Mouse (Mus musculus) G1E (cell line): ENCODE data around the gene Hpf1. TPM values are rescaled to one million over a fixed set of nuclear protein-coding genes. Genes with fewer than 3 reads are reported as not detected.
A peak's percentile ranks its signal among the peaks of the same experiment; 100 is the strongest.

Experiments used
- ATAC-seq: 2 replicates; pipeline ENCODE4 v1.8.0; 2016; ENCODE audit warnings: mild to moderate bottlenecking; ENCODE audit not compliant: insufficient number of reproducible peaks, poor library complexity, low FRiP score, severe bottlenecking; ENCODE audit errors: extremely low read depth
- DNase-seq: peaks from one replicate; pipeline ENCODE4 v3.0.0; 2012; ENCODE audit warnings: low spot score
- H3K27me3 ChIP-seq: 2 replicates; pipeline ENCODE4 v1.6.1; 2012; ENCODE audit warnings: mild to moderate bottlenecking, low read length, inconsistent platforms; ENCODE audit not compliant: insufficient read depth
- H3K36me3 ChIP-seq: replicated peaks from 2 replicates; pipeline ENCODE3; 2012; ENCODE audit warnings: mild to moderate bottlenecking, inconsistent platforms
- H3K4me1 ChIP-seq: 2 replicates; pipeline ENCODE4 v1.6.1; 2012; ENCODE audit warnings: low read depth, low read length, inconsistent platforms, mixed read lengths; ENCODE audit not compliant: insufficient read depth
- H3K4me3 ChIP-seq: 2 replicates; pipeline ENCODE4 v1.5.1; 2012; ENCODE audit warnings: low read depth, mild to moderate bottlenecking, inconsistent platforms, low read length, moderate library complexity, mixed read lengths
- H3K9me3 ChIP-seq: replicated peaks from 2 replicates; pipeline ENCODE4 v1.6.1; 2012; ENCODE audit warnings: inconsistent platforms
- CTCF ChIP-seq: IDR thresholded peaks from 2 replicates; pipeline ENCODE4 v1.5.1; 2012; ENCODE audit warnings: low read depth, low read length, inconsistent platforms, mixed read lengths
- GATA1 ChIP-seq: IDR thresholded peaks from 2 replicates; pipeline ENCODE4 v1.6.1; 2012; ENCODE audit warnings: borderline replicate concordance, low read length, inconsistent platforms, mixed read lengths
- GATA2 ChIP-seq: IDR thresholded peaks from 2 replicates; pipeline ENCODE4 v1.6.1; 2012; ENCODE audit warnings: low read depth, low read length, inconsistent platforms, borderline replicate concordance
- POLR2AphosphoS5 ChIP-seq: IDR thresholded peaks from 2 replicates; pipeline ENCODE4 v1.6.1; 2012; ENCODE audit warnings: low read depth, low read length, inconsistent platforms; ENCODE audit not compliant: insufficient replicate concordance
- TAL1 ChIP-seq: conservative IDR thresholded peaks from 2 replicates; pipeline ENCODE4 v1.6.1; 2012; ENCODE audit warnings: low read depth, low read length, inconsistent platforms, mixed read lengths
- polyA plus RNA-seq: library from polyadenylated mRNA; stranded (reverse); fragments of >175 nt; gene quantifications from 2 replicates; pipeline ENCODE4 v1.2.3, GENCODE M21; 2012
- total RNA-seq, 2 experiments: library from RNA; stranded (forward) in 1 of 2; stranded (reverse) in 1 of 2; fragments of 200-1000 nt in 1 of 2; fragments of >200 nt in 1 of 2; fragmentation: Nextera tagmentation in 1 of 2; gene quantifications; 2 replicates each; pipeline ENCODE4 v1.2.3; 2014 to 2017

Gene Hpf1
- total and polyA plus RNA-seq, 3 experiments, result 9.8 to 143 (median 125) TPM

DNA sequence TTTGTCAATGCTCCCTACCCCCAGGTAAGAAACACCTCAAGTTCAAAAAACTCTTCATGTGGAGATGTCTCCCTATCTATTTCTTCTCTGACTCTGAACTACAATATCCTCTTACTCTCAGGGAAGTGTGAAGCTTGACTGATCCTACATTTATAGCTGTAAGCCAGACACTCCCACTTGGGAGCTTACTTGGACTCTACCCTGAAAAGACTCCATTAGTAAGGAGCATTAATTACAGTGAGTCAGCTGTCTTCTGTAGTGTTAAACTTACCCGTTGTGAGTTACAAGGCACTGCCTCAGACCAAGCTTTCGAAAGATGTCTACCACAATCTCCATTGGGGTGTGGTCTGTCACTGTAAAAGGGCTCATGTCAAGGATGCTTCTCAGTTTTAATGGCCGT is 28.9 kb downstream of the Hpf1 start:
- no peak overlapping the region for H3K4me3 ChIP-seq
- TF ChIP-seq CTCF, result no peak
- no peak for TF ChIP-seq TAL1
- no peak for TF ChIP-seq POLR2AphosphoS5
- TF ChIP-seq GATA2, result no peak
- no peak for TF ChIP-seq GATA1
- no peak for DNase-seq
- no peak for ATAC-seq
- no peaks in the 10 kb centered on the region for H3K27me3 ChIP-seq
- H3K36me3 ChIP-seq, result peaks cover 84% of the 10 kb centered on the region
- H3K4me1 ChIP-seq, result peaks cover 6% of the 10 kb centered on the region; the same call in 1 of the 2 replicates
- no peaks in the 10 kb centered on the region for H3K9me3 ChIP-seq

DNA sequence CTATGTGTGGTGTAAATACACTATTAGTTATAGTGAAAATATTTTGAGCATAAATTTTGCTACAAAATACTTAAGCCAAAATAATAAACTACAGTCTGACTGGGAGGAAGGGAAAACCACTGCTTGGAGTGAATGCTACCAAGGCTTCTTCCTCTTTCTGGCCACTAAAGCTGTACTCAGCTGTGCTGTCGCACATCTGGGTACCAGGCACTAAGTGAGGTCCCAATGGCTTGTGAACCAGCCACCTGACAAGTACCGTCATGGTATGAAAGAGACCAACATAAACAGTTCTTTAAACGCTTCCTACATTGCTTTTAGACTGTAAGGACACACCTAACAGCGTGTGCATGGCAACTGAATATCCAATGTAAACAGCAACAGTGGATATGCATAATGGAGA is 30.0 kb downstream of the Hpf1 start:
- Histone ChIP-seq H3K4me1 (peaks cover 6% of the 10 kb centered on the region; the same call in 1 of the 2 replicates), H3K9me3 (no peaks in the 10 kb centered on the region), H3K36me3 (peaks cover 83% of the 10 kb centered on the region), H3K4me3 (no peak overlapping the region), H3K27me3 (no peaks in the 10 kb centered on the region)
- DNase-seq (no peak), ATAC-seq (no peak)
- no peak for TF ChIP-seq TAL1
- no peak for TF ChIP-seq CTCF
- TF ChIP-seq GATA2, result no peak
- no peak for TF ChIP-seq POLR2AphosphoS5

DNA sequence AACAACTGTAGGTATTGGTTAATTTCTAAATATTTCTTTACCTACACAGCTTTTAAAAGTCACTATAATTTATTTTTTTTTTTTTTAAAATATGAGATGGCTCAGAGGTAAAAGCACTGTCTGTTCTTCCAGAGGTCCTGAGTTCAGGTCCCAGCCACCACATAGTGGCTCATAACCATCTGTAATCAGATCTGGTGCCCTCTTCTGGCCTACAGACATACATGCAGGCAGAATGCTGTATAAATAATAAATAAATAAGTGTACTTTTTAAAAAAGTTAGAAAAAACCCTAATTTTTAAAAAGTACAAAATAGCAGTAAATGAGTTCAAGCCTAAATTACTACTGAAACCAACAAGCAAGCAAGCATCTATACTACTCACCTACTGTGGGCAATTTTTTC is 43.4 kb downstream of the Hpf1 start:
- no peak for ATAC-seq
- Histone ChIP-seq H3K36me3 (peaks cover 60% of the 10 kb centered on the region), H3K9me3 (no peaks in the 10 kb centered on the region), H3K27me3 (no peaks in the 10 kb centered on the region), H3K4me1 (peaks cover 47% of the 10 kb centered on the region), H3K4me3 (no peak overlapping the region)
- DNase-seq, result no peak
- TF ChIP-seq POLR2AphosphoS5, result no peak
- no peak for TF ChIP-seq GATA1
- TF ChIP-seq TAL1, result no peak
- no peak for TF ChIP-seq GATA2
- TF ChIP-seq CTCF, result no peak

DNA sequence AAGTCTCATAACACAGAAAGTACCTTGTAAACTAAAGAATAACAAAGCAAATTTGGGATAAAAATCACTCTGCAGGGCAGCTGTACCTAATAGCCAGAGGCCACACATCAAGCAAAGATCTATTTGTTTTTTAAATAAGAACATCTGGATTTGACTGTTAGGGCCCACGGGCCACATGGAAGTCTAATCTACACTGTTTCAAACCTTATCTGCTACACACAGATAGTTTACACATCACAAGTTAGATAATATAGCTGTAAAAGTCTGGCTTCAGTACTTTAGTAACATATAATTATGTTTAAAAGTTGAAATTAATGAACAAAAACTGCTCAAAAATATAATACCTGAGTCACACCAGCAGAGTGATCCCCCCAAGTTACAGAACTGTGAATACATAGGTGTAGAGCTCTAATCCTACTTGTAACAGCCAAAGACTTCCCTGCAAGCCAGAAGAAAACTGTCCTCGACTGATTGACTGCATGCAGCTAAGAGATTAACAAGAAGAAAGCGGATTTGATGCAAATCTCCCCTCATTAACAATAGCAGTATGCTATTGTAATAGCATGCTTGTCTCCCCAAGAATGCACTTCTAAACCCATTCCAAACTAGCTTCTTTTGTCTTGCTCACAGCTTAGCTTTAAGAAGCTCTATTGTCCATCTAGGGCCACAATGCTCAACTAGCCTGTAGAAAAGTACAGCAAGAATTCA is 48.7 kb downstream of the Hpf1 start:
- DNase-seq (no peak), ATAC-seq (peak; percentile 84)
- Histone ChIP-seq H3K36me3 (peaks cover 38% of the 10 kb centered on the region), H3K4me1 (peaks cover 52% of the 10 kb centered on the region), H3K27me3 (no peaks in the 10 kb centered on the region), H3K4me3 (no peak overlapping the region; the same call in 1 of the 2 replicates), H3K9me3 (no peaks in the 10 kb centered on the region)
- TF ChIP-seq GATA2 (no peak), TAL1 (peak; percentile 78), POLR2AphosphoS5 (no peak), GATA1 (no peak), CTCF (no peak)

DNA sequence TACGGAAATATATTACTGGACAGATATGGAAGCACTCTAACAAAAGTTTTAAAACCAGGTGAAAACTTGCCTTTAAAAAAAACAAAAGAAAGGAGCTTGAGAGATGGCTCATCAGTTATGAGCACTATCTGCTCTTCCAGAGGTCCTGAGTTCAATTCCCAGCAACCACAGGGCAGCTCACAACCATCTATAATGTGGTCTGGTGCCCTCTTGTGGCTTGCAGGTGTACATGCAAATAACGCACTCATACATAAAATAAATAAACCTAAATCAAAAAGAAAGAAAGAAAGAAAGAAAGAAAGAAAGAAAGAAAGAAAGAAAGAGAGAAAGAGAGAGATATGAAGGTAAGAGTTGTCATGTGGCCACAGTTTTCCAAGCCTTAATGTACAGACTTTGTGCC is 52.6 kb downstream of the Hpf1 start:
- H3K4me3 ChIP-seq, result no peak overlapping the region
- no peak for DNase-seq
- H3K9me3 ChIP-seq, result no peaks in the 10 kb centered on the region
- TF ChIP-seq GATA1 (no peak), TAL1 (no peak)
- peaks cover 16% of the 10 kb centered on the region for H3K36me3 ChIP-seq
- ATAC-seq, result no peak
- H3K4me1 ChIP-seq, result peaks cover 38% of the 10 kb centered on the region
- no peaks in the 10 kb centered on the region for H3K27me3 ChIP-seq

DNA sequence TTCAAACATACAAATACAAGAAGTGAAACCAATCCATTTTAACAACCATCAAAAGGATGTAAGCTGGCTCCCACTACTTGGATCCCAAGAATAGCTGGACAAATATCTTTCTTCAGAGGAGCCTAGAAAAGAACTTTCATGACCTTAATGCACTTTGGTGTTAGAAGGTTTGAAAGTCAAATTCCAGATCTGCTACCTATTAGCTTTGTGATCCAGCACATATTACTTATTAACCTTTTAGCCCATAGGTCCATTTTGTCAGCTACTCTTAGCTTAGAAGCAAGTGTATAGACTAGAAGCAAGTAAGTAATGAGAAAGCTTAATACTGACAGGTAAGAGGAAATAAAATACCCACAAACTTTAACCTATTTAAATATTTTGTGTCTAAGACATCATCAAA is 57.3 kb downstream of the Hpf1 start:
- Histone ChIP-seq H3K4me1 (peaks cover 42% of the 10 kb centered on the region), H3K27me3 (no peaks in the 10 kb centered on the region), H3K9me3 (no peaks in the 10 kb centered on the region), H3K4me3 (no peak overlapping the region), H3K36me3 (peaks cover 10% of the 10 kb centered on the region)
- DNase-seq, result no peak
- TF ChIP-seq GATA2 (no peak), CTCF (no peak), POLR2AphosphoS5 (no peak), TAL1 (no peak)
- no peak for ATAC-seq
